Comparison of ENCODE assay signal across 23 mouse cellular contexts in genomic region chr14:23712891-23713290, GRCm38 (mm10).
DNase-seq lines count a peak whose midpoint lies in the region; ATAC-seq lines count a peak whose summit lies in the region.
"Had no signal": no experiment of that assay in that cellular context is flagged by ENCODE, and none has a peak within 500 bp of the region (broad histone marks: within the 10 kb centered on the region; RNA-seq: fewer than 3 reads in every experiment).

No protein-coding gene starts in this region.

- H3K9ac ChIP-seq in hindbrain, embryonic 13.5 days, result no peak overlapping the region
- H3K9ac ChIP-seq in hindbrain, embryonic 14.5 days, result no peak overlapping the region
- H3K9ac ChIP-seq in limb, embryonic 13.5 days, result no peak overlapping the region
- H3K9ac ChIP-seq: embryonic facial prominence, embryonic 12.5 days; forebrain, embryonic 13.5 days; forebrain, embryonic 15.5 days; forebrain, postnatal 0 days had no signal

- H3K4me3 ChIP-seq in hindbrain, embryonic 13.5 days, result no peak overlapping the region
- H3K4me3 ChIP-seq in hindbrain, embryonic 14.5 days (replicated peaks; ENCODE audit: low read length), result no peak overlapping the region
- no peak overlapping the region for H3K4me3 ChIP-seq in limb, embryonic 13.5 days
- no peak overlapping the region for H3K4me3 ChIP-seq in limb, embryonic 10.5 days
- H3K4me3 ChIP-seq: embryonic facial prominence, embryonic 10.5 days; embryonic facial prominence, embryonic 12.5 days; forebrain, embryonic 13.5 days; forebrain, embryonic 15.5 days had no signal

- peak; percentile 65 to 81 for DNase-seq in cerebellum, postnatal 10 days
- no peak for DNase-seq in cerebellum, postnatal 36 days
- no peak for DNase-seq in hindbrain, embryonic 14.5 days (ENCODE audit: low spot score)
- no peak for DNase-seq in limb, embryonic 10.5 days (ENCODE audit: low spot score)
- DNase-seq: adrenal gland, adult 8-10 months; adrenal gland, postnatal 14 days; adrenal gland, postnatal 36 days; B cell, adult 2 months; cerebellum, adult 11-12 months; cerebellum, adult 8-10 months; cerebellum, adult 9-11 months; forebrain, postnatal 0 days had no signal

- H3K27me3 ChIP-seq in hindbrain, embryonic 13.5 days, result no peaks in the 10 kb centered on the region
- H3K27me3 ChIP-seq in hindbrain, embryonic 14.5 days (ENCODE audit: control insufficient read depth, insufficient read depth, low read length), result no peaks in the 10 kb centered on the region; the same call in 1 of the 2 replicates
- H3K27me3 ChIP-seq in limb, embryonic 13.5 days, result peaks cover 80% of the 10 kb centered on the region
- 0 out of 2 replicates have a peak, but pooled peaks cover 3% of the 10 kb centered on the region for H3K27me3 ChIP-seq in limb, embryonic 10.5 days (ENCODE audit: low read depth, poor library complexity, severe bottlenecking)
- H3K27me3 ChIP-seq: CH12.LX; embryonic facial prominence, embryonic 12.5 days; forebrain, embryonic 13.5 days; forebrain, embryonic 15.5 days; Patski had no signal

- H3K4me2 ChIP-seq in hindbrain, embryonic 13.5 days, result no peak overlapping the region
- no peak overlapping the region for H3K4me2 ChIP-seq in hindbrain, embryonic 14.5 days (replicated peaks)
- H3K4me2 ChIP-seq in limb, embryonic 13.5 days (replicated peaks), result 0 out of 2 replicates have a peak overlapping the region, but pooled peaks have one; percentile 2
- H3K4me2 ChIP-seq: embryonic facial prominence, embryonic 12.5 days; forebrain, embryonic 13.5 days; forebrain, embryonic 15.5 days had no signal

- no peaks in the 10 kb centered on the region for H3K9me3 ChIP-seq in hindbrain, embryonic 13.5 days
- no peaks in the 10 kb centered on the region for H3K9me3 ChIP-seq in hindbrain, embryonic 14.5 days (ENCODE audit: control insufficient read depth, low read length)
- no peaks in the 10 kb centered on the region for H3K9me3 ChIP-seq in limb, embryonic 13.5 days
- no peaks in the 10 kb centered on the region for H3K9me3 ChIP-seq in limb, embryonic 10.5 days (replicated peaks)
- H3K9me3 ChIP-seq: embryonic facial prominence, embryonic 10.5 days; embryonic facial prominence, embryonic 12.5 days; forebrain, embryonic 13.5 days; forebrain, embryonic 15.5 days had no signal

- no peaks in the 10 kb centered on the region for H3K36me3 ChIP-seq in hindbrain, embryonic 13.5 days
- no peaks in the 10 kb centered on the region for H3K36me3 ChIP-seq in hindbrain, embryonic 14.5 days (replicated peaks; ENCODE audit: control insufficient read depth, insufficient read depth)
- H3K36me3 ChIP-seq in limb, embryonic 13.5 days, result no peaks in the 10 kb centered on the region
- no peaks in the 10 kb centered on the region for H3K36me3 ChIP-seq in limb, embryonic 10.5 days
- H3K36me3 ChIP-seq: embryonic facial prominence, embryonic 10.5 days; embryonic facial prominence, embryonic 12.5 days; forebrain, embryonic 15.5 days; G1E had no signal

- WGBS in hindbrain, embryonic 13.5 days, result 83% methylated on average over 5 of the region's 5 CpGs
- WGBS in hindbrain, embryonic 14.5 days, result 88% methylated on average over 5 of the region's 5 CpGs
- WGBS in limb, embryonic 13.5 days, result 41% methylated on average over 5 of the region's 5 CpGs
- WGBS in limb, embryonic 10.5 days, result 88% methylated on average over 5 of the region's 5 CpGs

- peaks cover 29% of the 10 kb centered on the region for H3K4me1 ChIP-seq in hindbrain, embryonic 13.5 days (replicated peaks)
- peaks cover 22% of the 10 kb centered on the region; the same call in 1 of the 2 replicates for H3K4me1 ChIP-seq in hindbrain, embryonic 14.5 days (replicated peaks; ENCODE audit: control insufficient read depth, insufficient read depth, low read length)
- H3K4me1 ChIP-seq in limb, embryonic 13.5 days, result peaks cover 35% of the 10 kb centered on the region
- H3K4me1 ChIP-seq in limb, embryonic 10.5 days, result peaks cover 24% of the 10 kb centered on the region
- H3K4me1 ChIP-seq: embryonic facial prominence, embryonic 12.5 days; forebrain, embryonic 13.5 days had no signal

- ATAC-seq in hindbrain, embryonic 13.5 days (ENCODE audit: low FRiP score), result no peak
- ATAC-seq in hindbrain, embryonic 14.5 days (ENCODE audit: low FRiP score), result no peak
- ATAC-seq in limb, embryonic 13.5 days (ENCODE audit: low FRiP score, low read depth), result no peak
- ATAC-seq: activated CD4-positive, CD25-positive, alpha-beta regulatory T cell, adult 4 months; CD4-positive, CD25-positive, alpha-beta regulatory T cell, adult 4 months; forebrain, embryonic 13.5 days; forebrain, embryonic 15.5 days; forebrain, postnatal 0 days; Patski had no signal

- 0 out of 2 replicates have a peak overlapping the region, but pooled peaks have one; percentile 56 for H3K27ac ChIP-seq in hindbrain, embryonic 13.5 days
- H3K27ac ChIP-seq in hindbrain, embryonic 14.5 days, result no peak overlapping the region
- no peak overlapping the region for H3K27ac ChIP-seq in limb, embryonic 13.5 days
- H3K27ac ChIP-seq in limb, embryonic 10.5 days, result no peak overlapping the region
- H3K27ac ChIP-seq: embryonic facial prominence, embryonic 10.5 days; embryonic facial prominence, embryonic 12.5 days; forebrain, embryonic 13.5 days; forebrain, embryonic 15.5 days had no signal

Comparison
In these comparisons a context has a peak if more than half of its experiments do, and no peak if none do; other contexts are left out.
1. DNase-seq: peak in cerebellum, postnatal 10 days (2 of 2); none in cerebellum, postnatal 36 days (0 of 2), hindbrain, embryonic 14.5 days (single experiment) and limb, embryonic 10.5 days (single experiment).